Comparison of ENCODE assay signal across 9 mouse cellular contexts in the genomic region with DNA sequence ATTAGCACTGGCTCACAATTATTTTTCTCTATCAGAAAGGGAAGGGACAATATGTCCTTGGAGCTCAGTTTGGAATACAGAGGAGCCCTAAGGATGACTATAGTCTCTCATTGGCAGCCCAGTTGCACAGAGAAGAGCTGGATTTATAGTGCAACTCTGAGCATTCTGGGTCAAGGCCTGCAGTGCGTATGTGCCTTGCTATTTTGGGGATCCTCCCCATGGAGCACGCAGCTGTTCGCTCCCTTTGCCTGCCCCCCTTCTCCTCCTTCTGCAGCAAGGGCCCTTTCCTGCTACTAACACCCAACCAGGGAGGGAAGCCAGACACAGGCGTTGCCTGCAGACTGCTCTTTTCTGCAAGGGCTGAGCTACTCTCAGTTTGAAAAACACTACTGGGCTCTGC. TPM values are rescaled to one million over a fixed set of nuclear protein-coding genes. Genes with fewer than 3 reads are reported as not detected.
A peak's percentile ranks its signal among the peaks of the same experiment; 100 is the strongest.
DNase-seq lines count a peak whose midpoint lies in the region; ATAC-seq and TF ChIP-seq lines count a peak whose summit lies in the region.
"Had no signal": no experiment of that assay in that cellular context is flagged by ENCODE, and none has a peak within 500 bp of the region (broad histone marks: within the 10 kb centered on the region; RNA-seq: fewer than 3 reads in every experiment).

No protein-coding gene starts in this region.

- ATAC-seq in activated CD4-positive, CD25-positive, alpha-beta regulatory T cell, adult 4 months, result no peak
- no peak for ATAC-seq in midbrain, postnatal 0 days (ENCODE audit: low FRiP score)
- ATAC-seq in hindbrain, postnatal 0 days, result no peak

- H3K36me3 ChIP-seq in midbrain, postnatal 0 days (ENCODE audit: insufficient read depth, low read length), result no peaks in the 10 kb centered on the region
- no peaks in the 10 kb centered on the region for H3K36me3 ChIP-seq in hindbrain, postnatal 0 days (ENCODE audit: insufficient read depth, low read length)
- H3K36me3 ChIP-seq: limb, embryonic 12.5 days had no signal

- H3K4me2 ChIP-seq in midbrain, postnatal 0 days (ENCODE audit: low read depth, low read length, poor library complexity, severe bottlenecking), result no peak overlapping the region
- no peak overlapping the region for H3K4me2 ChIP-seq in hindbrain, postnatal 0 days (ENCODE audit: low read depth, low read length)
- H3K4me2 ChIP-seq: limb, embryonic 12.5 days had no signal

- no peak for TF ChIP-seq CTCF in midbrain, postnatal 0 days (IDR thresholded peaks at IDR 0.05)
- TF ChIP-seq CTCF in hindbrain, postnatal 0 days (IDR thresholded peaks at IDR 0.05; ENCODE audit: low read depth), result no peak

- 81% methylated on average over 4 of the region's 4 CpGs for WGBS in midbrain, postnatal 0 days
- WGBS in hindbrain, postnatal 0 days, result 65% methylated on average over 4 of the region's 4 CpGs

- H3K4me1 ChIP-seq in midbrain, postnatal 0 days (ENCODE audit: insufficient read depth, low read length), result no peaks in the 10 kb centered on the region
- H3K4me1 ChIP-seq in hindbrain, postnatal 0 days (ENCODE audit: insufficient read depth, low read length), result no peaks in the 10 kb centered on the region
- H3K4me1 ChIP-seq: limb, embryonic 12.5 days had no signal

- peak; percentile 11 for DNase-seq in kidney, postnatal 10 days
- no peak for DNase-seq in kidney, adult 11 months
- peak; percentile 80 for DNase-seq in cerebellum, adult 11 months
- DNase-seq in heart, adult 9 months (ENCODE audit: low spot score in 2 of 2), result peak; percentile 64 to 71
- peak; percentile 4 for DNase-seq in lung, postnatal 36 days
- DNase-seq in midbrain, postnatal 0 days (ENCODE audit: low spot score), result no peak
- DNase-seq in hindbrain, postnatal 0 days (ENCODE audit: low spot score), result no peak

- no peak overlapping the region for H3K9ac ChIP-seq in midbrain, postnatal 0 days (replicated peaks; ENCODE audit: low read length, poor library complexity, severe bottlenecking)
- no peak overlapping the region for H3K9ac ChIP-seq in hindbrain, postnatal 0 days (replicated peaks; ENCODE audit: low read length)
- H3K9ac ChIP-seq: limb, embryonic 12.5 days had no signal

- no peak overlapping the region for H3K27ac ChIP-seq in midbrain, postnatal 0 days (ENCODE audit: low read depth, low read length)
- no peak overlapping the region for H3K27ac ChIP-seq in hindbrain, postnatal 0 days
- H3K27ac ChIP-seq: limb, embryonic 12.5 days had no signal

- H3K4me3 ChIP-seq in midbrain, postnatal 0 days (ENCODE audit: low read depth, low read length), result no peak overlapping the region
- no peak overlapping the region for H3K4me3 ChIP-seq in hindbrain, postnatal 0 days (ENCODE audit: low read length)
- H3K4me3 ChIP-seq: limb, embryonic 12.5 days had no signal

- H3K9me3 ChIP-seq in midbrain, postnatal 0 days (ENCODE audit: low read length), result no peaks in the 10 kb centered on the region
- no peaks in the 10 kb centered on the region for H3K9me3 ChIP-seq in hindbrain, postnatal 0 days (ENCODE audit: low read length)
- H3K9me3 ChIP-seq: limb, embryonic 12.5 days had no signal

- no peaks in the 10 kb centered on the region for H3K27me3 ChIP-seq in midbrain, postnatal 0 days (ENCODE audit: insufficient read depth, low read length)
- H3K27me3 ChIP-seq in hindbrain, postnatal 0 days (ENCODE audit: insufficient read depth, low read length), result no peaks in the 10 kb centered on the region

RNA-seq across cellular contexts. Expression of a gene that starts 56.3 kb away (rescaled TPM):
- not detected for polyA plus RNA-seq in activated CD4-positive, CD25-positive, alpha-beta regulatory T cell, adult 4 months (2017; shearing (Covaris generic))
- 10.3 and 13.7 TPM in 2 replicates for total RNA-seq in midbrain, postnatal 0 days (2014; rRNA removed)
- polyA plus RNA-seq in midbrain, postnatal 0 days (2015; fragmentation: Nextera tagmentation; extraction: Ambion mirVana), result 4.6 and 5.5 TPM in 2 replicates
- 12.3 and 13.4 TPM in 2 replicates for total RNA-seq in hindbrain, postnatal 0 days (2014; rRNA removed)
- polyA plus RNA-seq in hindbrain, postnatal 0 days (2015; fragmentation: Nextera tagmentation; extraction: Ambion mirVana), result 4.2 and 4.8 TPM in 2 replicates

Comparison
In these comparisons a context has a peak if more than half of its experiments do, and no peak if none do; other contexts are left out.
1. DNase-seq: peak in kidney, postnatal 10 days (single experiment), cerebellum, adult 11 months (single experiment), heart, adult 9 months (2 of 2) and lung, postnatal 36 days (single experiment); none in kidney, adult 11 months (single experiment), midbrain, postnatal 0 days (single experiment) and hindbrain, postnatal 0 days (single experiment).